Mouse (Mus musculus) embryonic fibroblast, embryonic 13.5 days (primary cell): ENCODE results near the gene Wdr82.
A peak's percentile ranks its signal among the peaks of the same experiment; 100 is the strongest.

Experiments
- CTCF ChIP-seq: IDR thresholded peaks from 2 replicates; pipeline ENCODE4 v1.5.1; 2011; ENCODE audit warnings: mild to moderate bottlenecking, control low read depth, low read length, moderate library complexity, borderline replicate concordance; ENCODE audit not compliant: insufficient read depth
- POLR2A ChIP-seq: IDR thresholded peaks from 2 replicates; pipeline ENCODE4 v1.6.1; 2011; ENCODE audit warnings: low read depth, mild to moderate bottlenecking, control low read depth, low read length, moderate library complexity

GRCm38 (mm10) chr9:106202819-106203636 is 32.3 kb downstream of the Wdr82 start, which contains the start of gene Twf2:
- TF ChIP-seq POLR2A (peak; percentile 80), CTCF (no peak)
